Mouse (Mus musculus) MEL (cell line): Measurements from ENCODE around the gene Pdk2. TPM values are rescaled to one million over a fixed set of nuclear protein-coding genes. Genes with fewer than 3 reads are reported as not detected.
A peak's percentile ranks its signal among the peaks of the same experiment; 100 is the strongest.

ENCODE experiments used
- DNase-seq: peaks from one replicate; pipeline ENCODE4 v3.0.0; 2011; ENCODE audit warnings: low read depth, low spot score
- H3K27ac ChIP-seq: 2 replicates; pipeline ENCODE4 v1.5.1; 2012; ENCODE audit warnings: low read depth, mild to moderate bottlenecking, control low read depth, low read length, moderate library complexity; ENCODE audit not compliant: control insufficient read depth
- H3K27me3 ChIP-seq, 2 experiments: fragments of 150-350 bp in 1 of 2; sonication (generic) in 1 of 2; 2 replicates each; pipeline ENCODE4 v1.6.1; 2012; ENCODE audit warnings: low read length in 2 of 2, mild to moderate bottlenecking in 2 of 2, improper control_type of control experiment in 1 of 2, moderate library complexity in 1 of 2; ENCODE audit not compliant: insufficient read depth in 2 of 2, control insufficient read depth in 1 of 2
- H3K36me3 ChIP-seq, 2 experiments: 2 replicates each; pipeline ENCODE4 v1.6.1; 2012 to 2014; ENCODE audit warnings: low read length in 2 of 2, improper control_type of control experiment in 1 of 2, inconsistent platforms in 1 of 2, mild to moderate bottlenecking in 1 of 2; ENCODE audit not compliant: insufficient read depth in 2 of 2, control insufficient read depth in 1 of 2
- H3K4me1 ChIP-seq, 2 experiments: fragments of 150-350 bp in 1 of 2; sonication (generic) in 1 of 2; 2 replicates each; pipeline ENCODE4 v1.6.1; 2012; ENCODE audit warnings: low read length in 2 of 2, improper control_type of control experiment in 1 of 2, mild to moderate bottlenecking in 1 of 2; ENCODE audit not compliant: insufficient read depth in 2 of 2, control insufficient read depth in 1 of 2
- H3K4me3 ChIP-seq, 2 experiments: fragments of 150-350 bp in 1 of 2; sonication (generic) in 1 of 2; 2 replicates each; pipeline ENCODE4 v1.5.1; 2012; ENCODE audit warnings: low read depth in 2 of 2, low read length in 2 of 2, mild to moderate bottlenecking in 2 of 2, moderate library complexity in 2 of 2, control low read depth in 1 of 2, improper control_type of control experiment in 1 of 2; ENCODE audit not compliant: control insufficient read depth in 1 of 2, insufficient read depth in 1 of 2
- H3K79me2 ChIP-seq: 2 replicates; pipeline ENCODE4 v1.6.1; 2012; ENCODE audit warnings: mild to moderate bottlenecking, low read length, moderate library complexity; ENCODE audit not compliant: control insufficient read depth, poor library complexity, insufficient read depth
- H3K9ac ChIP-seq: 2 replicates; pipeline ENCODE4 v1.6.1; 2012; ENCODE audit warnings: low read depth, mild to moderate bottlenecking, control low read depth, low read length, moderate library complexity; ENCODE audit not compliant: control insufficient read depth, poor library complexity, severe bottlenecking
- H3K9me3 ChIP-seq: fragments of 150-350 bp; sonication (generic); replicated peaks from 2 replicates; pipeline ENCODE4 v1.6.1; 2012; ENCODE audit warnings: mild to moderate bottlenecking, low read length, improper control_type of control experiment, moderate library complexity; ENCODE audit not compliant: insufficient read depth
- CHD1 ChIP-seq: IDR thresholded peaks from 2 replicates; pipeline ENCODE4 v1.6.1; 2012; ENCODE audit warnings: low read depth, mild to moderate bottlenecking, inconsistent platforms, low read length, improper control_type of control experiment
- CHD2 ChIP-seq: IDR thresholded peaks from 2 replicates; pipeline ENCODE4 v1.6.1; 2011; ENCODE audit warnings: low read length, improper control_type of control experiment
- CTCF ChIP-seq, 3 experiments: IDR thresholded peaks in 2 of 3; conservative IDR thresholded peaks in 1 of 3; 2 replicates each; pipeline ENCODE4 v1.5.1; 2011 to 2012; ENCODE audit warnings: low read length in 3 of 3, low read depth in 2 of 3, mild to moderate bottlenecking in 2 of 3, improper control_type of control experiment in 1 of 3, inconsistent platforms in 1 of 3, mixed read lengths in 1 of 3, moderate library complexity in 1 of 3; ENCODE audit not compliant: control insufficient read depth in 1 of 3, insufficient read depth in 1 of 3, poor library complexity in 1 of 3, severe bottlenecking in 1 of 3
- ELF1 ChIP-seq: IDR thresholded peaks from 2 replicates; pipeline ENCODE4 v1.6.1; 2014; ENCODE audit warnings: low read depth, mild to moderate bottlenecking, inconsistent platforms, low read length, improper control_type of control experiment, moderate library complexity
- ETS1 ChIP-seq: IDR thresholded peaks from 2 replicates; pipeline ENCODE4 v1.6.1; 2012; ENCODE audit warnings: low read depth, mild to moderate bottlenecking, inconsistent platforms, low read length, improper control_type of control experiment, moderate library complexity
- GABPA ChIP-seq: IDR thresholded peaks from 2 replicates; pipeline ENCODE4 v1.6.1; 2012; ENCODE audit warnings: low read depth, mild to moderate bottlenecking, inconsistent platforms, low read length, improper control_type of control experiment, moderate library complexity
- GATA1 ChIP-seq: IDR thresholded peaks from 2 replicates; pipeline ENCODE4 v1.6.1; 2011; ENCODE audit warnings: low read depth, low read length, improper control_type of control experiment
- HCFC1 ChIP-seq: IDR thresholded peaks from 2 replicates; pipeline ENCODE4 v1.6.1; 2012; ENCODE audit warnings: low read depth, mild to moderate bottlenecking, inconsistent platforms, low read length, improper control_type of control experiment, moderate library complexity
- JUND ChIP-seq: IDR thresholded peaks from 2 replicates; pipeline ENCODE4 v1.6.1; 2011; ENCODE audit warnings: low read depth, mild to moderate bottlenecking, improper control_type of control experiment, low read length
- KAT2A ChIP-seq: conservative IDR thresholded peaks from 2 replicates; pipeline ENCODE4 v1.6.1; 2012; ENCODE audit warnings: low read depth, low read length, improper control_type of control experiment, inconsistent platforms
- MAX ChIP-seq: IDR thresholded peaks from 2 replicates; pipeline ENCODE4 v1.6.1; 2011; ENCODE audit warnings: low read length, improper control_type of control experiment
- MAZ ChIP-seq: IDR thresholded peaks from 2 replicates; pipeline ENCODE4 v1.6.1; 2012; ENCODE audit warnings: low read depth, mild to moderate bottlenecking, inconsistent platforms, low read length, improper control_type of control experiment
- MEF2A ChIP-seq: IDR thresholded peaks from 2 replicates; pipeline ENCODE4 v1.6.1; 2014; ENCODE audit warnings: low read depth, mild to moderate bottlenecking, inconsistent platforms, low read length, improper control_type of control experiment; ENCODE audit not compliant: poor library complexity, insufficient replicate concordance, severe bottlenecking; ENCODE audit errors: extremely low read depth
- MYB ChIP-seq: IDR thresholded peaks from 2 replicates; pipeline ENCODE4 v1.6.1; 2011; ENCODE audit warnings: mild to moderate bottlenecking, low read depth, low read length, improper control_type of control experiment
- NRF1 ChIP-seq: IDR thresholded peaks from 2 replicates; pipeline ENCODE4 v1.6.1; 2014; ENCODE audit warnings: low read depth, mild to moderate bottlenecking, inconsistent platforms, low read length, improper control_type of control experiment, moderate library complexity; ENCODE audit not compliant: poor library complexity, insufficient read depth, severe bottlenecking
- POLR2AphosphoS5 ChIP-seq: IDR thresholded peaks from 2 replicates; pipeline ENCODE4 v1.6.1; 2012; ENCODE audit warnings: low read depth, borderline replicate concordance, mild to moderate bottlenecking, inconsistent platforms, low read length, moderate library complexity, mixed read lengths
- RAD21 ChIP-seq: IDR thresholded peaks from 2 replicates; pipeline ENCODE4 v1.6.1; 2011; ENCODE audit warnings: mild to moderate bottlenecking, low read depth, low read length, improper control_type of control experiment
- RCOR1 ChIP-seq: IDR thresholded peaks from 2 replicates; pipeline ENCODE4 v1.6.1; 2012; ENCODE audit warnings: low read depth, mild to moderate bottlenecking, inconsistent platforms, low read length, improper control_type of control experiment
- SMC3 ChIP-seq: IDR thresholded peaks from 2 replicates; pipeline ENCODE4 v1.6.1; 2011; ENCODE audit warnings: low read depth, low read length, improper control_type of control experiment
- TBP ChIP-seq: IDR thresholded peaks from 2 replicates; pipeline ENCODE4 v1.8.0; 2011; ENCODE audit warnings: low read depth, low read length, improper control_type of control experiment
- TCF12 ChIP-seq: IDR thresholded peaks from 2 replicates; pipeline ENCODE4 v1.6.1; 2014; ENCODE audit warnings: low read depth, mild to moderate bottlenecking, inconsistent platforms, low read length, improper control_type of control experiment, moderate library complexity
- UBTF ChIP-seq: IDR thresholded peaks from 2 replicates; pipeline ENCODE4 v1.6.1; 2012; ENCODE audit warnings: low read depth, mild to moderate bottlenecking, inconsistent platforms, low read length, improper control_type of control experiment, moderate library complexity, borderline replicate concordance; ENCODE audit not compliant: insufficient read depth
- USF1 ChIP-seq: IDR thresholded peaks from 2 replicates; pipeline ENCODE4 v1.6.1; 2014; ENCODE audit warnings: low read depth, mild to moderate bottlenecking, inconsistent platforms, low read length, improper control_type of control experiment, moderate library complexity
- USF2 ChIP-seq, 2 experiments: IDR thresholded peaks; 2 replicates each; pipeline ENCODE4 v1.6.1; 2011 to 2012; ENCODE audit warnings: improper control_type of control experiment in 2 of 2, low read length in 2 of 2, borderline replicate concordance in 1 of 2, inconsistent platforms in 1 of 2, low read depth in 1 of 2, mild to moderate bottlenecking in 1 of 2; ENCODE audit not compliant: insufficient read depth in 1 of 2
- ZNF384 ChIP-seq: IDR thresholded peaks from 2 replicates; pipeline ENCODE4 v1.6.1; 2012; ENCODE audit warnings: low read depth, mild to moderate bottlenecking, inconsistent platforms, low read length, improper control_type of control experiment
- polyA plus RNA-seq, 2 experiments: library from polyadenylated mRNA; stranded (reverse) in 1 of 2; unstranded in 1 of 2; fragments of >175 nt in 1 of 2; fragments of >200 nt in 1 of 2; gene quantifications; 2 replicates each; pipeline versions ENCODE4 v1.2.1 to v1.2.4; 2012; ENCODE audit warnings: low replicate concordance in 2 of 2, low read depth in 1 of 2; ENCODE audit not compliant: insufficient read length in 2 of 2, insufficient read depth in 1 of 2, missing spikeins in 1 of 2
- total RNA-seq: library from RNA; depleted of rRNA; stranded (reverse); fragments of 300-350 nt; gene quantifications from 2 replicates; pipeline ENCODE4 v1.2.3, GENCODE M21; 2012

Pdk2 gene
- total and polyA plus RNA-seq, 3 experiments = 0.81 to 8.0 TPM; not detected in 1

- Histone ChIP-seq H3K27ac (no peak overlapping the region), H3K9ac (no peak overlapping the region), H3K4me3 (no peak overlapping the region), H3K36me3 (peaks cover 2 to 21% of the 10 kb centered on the region in 2 experiments), H3K4me1 (peaks cover 8 to 32% of the 10 kb centered on the region in 2 experiments), H3K27me3 (no peaks in the 10 kb centered on the region), H3K9me3 (no peaks in the 10 kb centered on the region), H3K79me2 (peaks cover 12% of the 10 kb centered on the region)
- DNase-seq = no peak
- TF ChIP-seq CHD1 (no peak), TCF12 (no peak), GATA1 (no peak; the same call in 1 of the 2 replicates), KAT2A (no peak), NRF1 (no peak), MAX (no peak), MYB (no peak), TBP (no peak), HCFC1 (no peak)
Measured at GRCm38 (mm10) chr11:95015484-95015883, 25.7 kb downstream of the Pdk2 start.

- no peak for DNase-seq
- Histone ChIP-seq H3K4me3 (peak overlapping the region; percentile 4 to 6; a peak in 2 of 4 replicates), H3K27me3 (no peaks in the 10 kb centered on the region), H3K27ac (peak overlapping the region; percentile 92), H3K4me1 (peaks cover 8 to 48% of the 10 kb centered on the region in 2 experiments), H3K36me3 (peaks cover 0 to 31% of the 10 kb centered on the region in 2 experiments), H3K79me2 (peaks cover 25% of the 10 kb centered on the region), H3K9ac (peak overlapping the region; percentile 15), H3K9me3 (no peaks in the 10 kb centered on the region)
- TF ChIP-seq RAD21 = no peak
- no peak for TF ChIP-seq SMC3
- TF ChIP-seq CTCF (IDR thresholded peaks at IDR 0.05 in 2 of 3, conservative IDR thresholded peaks at IDR 0.05 in 1 of 3; ENCODE audit: control insufficient read depth in 1 of 3, insufficient read depth in 1 of 3, low read depth in 2 of 3, low read length in 3 of 3, poor library complexity in 1 of 3, severe bottlenecking in 1 of 3) = no peak
- TF ChIP-seq MAZ = no peak
- TF ChIP-seq GABPA = no peak
- no peak for TF ChIP-seq USF1
- no peak for TF ChIP-seq KAT2A
Measured at GRCm38 (mm10) chr11:95012487-95012886, 28.7 kb downstream of the Pdk2 start.

- H3K27me3 ChIP-seq = no peaks in the 10 kb centered on the region
- peak; percentile 98 for DNase-seq
- H3K4me3 ChIP-seq = peak overlapping the region; percentile 70 to 80; a peak in 3 of 4 replicates
- H3K4me1 ChIP-seq = peaks cover 8 to 52% of the 10 kb centered on the region in 2 experiments
- peak overlapping the region; percentile 99 for H3K27ac ChIP-seq
- peak overlapping the region; percentile 91 for H3K9ac ChIP-seq
- peaks cover 25% of the 10 kb centered on the region for H3K79me2 ChIP-seq
- no peaks in the 10 kb centered on the region for H3K9me3 ChIP-seq
- peaks cover 0 to 34% of the 10 kb centered on the region in 2 experiments for H3K36me3 ChIP-seq
- no peak; the same call in 1 of the 2 replicates for TF ChIP-seq ELF1
- no peak for TF ChIP-seq ZNF384
- peak; percentile 82; the same call in 1 of the 2 replicates for TF ChIP-seq RCOR1
- TF ChIP-seq TBP = peak; percentile 96
- TF ChIP-seq GATA1 = peak; percentile 100
- peak; percentile 90 for TF ChIP-seq MAZ
- peak; percentile 97 for TF ChIP-seq ETS1
- no peak for TF ChIP-seq CHD2
- TF ChIP-seq POLR2AphosphoS5 = no peak; the same call in 1 of the 2 replicates
- TF ChIP-seq MEF2A = peak; percentile 74; the same call in 1 of the 2 replicates
- peak; percentile 75; the same call in 1 of the 2 replicates for TF ChIP-seq JUND
- no peak for TF ChIP-seq USF2 (IDR thresholded peaks at IDR 0.05; ENCODE audit: borderline replicate concordance in 1 of 2, insufficient read depth in 1 of 2, low read depth in 1 of 2, low read length in 2 of 2)
- 0 out of 2 replicates have a peak, but pooled peaks have one; percentile 69 for TF ChIP-seq UBTF
- TF ChIP-seq MYB = peak; percentile 91
Measured at GRCm38 (mm10) chr11:95012075-95012474, 29.1 kb downstream of the Pdk2 start.
